Mouse (Mus musculus): ENCODE data around the gene Pigp. TPM values are rescaled to one million over a fixed set of nuclear protein-coding genes. Genes with fewer than 3 reads are reported as not detected.

Pigp gene
- polyA plus RNA-seq, 1 experiment from 2014 or later, result 125 TPM

Other genes starting within 250 kb of the Pigp start
- gene Hlcs, start 58.3 kb downstream of the Pigp start, polyA plus RNA-seq (2014; fragmentation: Nextera tagmentation; extraction: Ambion mirVana), result 6.8 and 8.2 TPM in 2 replicates
- gene Ripply3, start 43.4 kb downstream of the Pigp start, polyA plus RNA-seq (2014; fragmentation: Nextera tagmentation; extraction: Ambion mirVana), result 4.9 and 6.9 TPM in 2 replicates
- 270 and 324 TPM in 2 replicates for gene Ttc3, start 1.2 kb downstream of the Pigp start, polyA plus RNA-seq (2014; fragmentation: Nextera tagmentation; extraction: Ambion mirVana)
- 54.9 and 56.6 TPM in 2 replicates for gene Vps26c, start 155.0 kb upstream of the Pigp start, polyA plus RNA-seq (2014; fragmentation: Nextera tagmentation; extraction: Ambion mirVana)
- 11.2 and 12.1 TPM in 2 replicates for gene Dyrk1a, start 198.2 kb upstream of the Pigp start, polyA plus RNA-seq (2014; fragmentation: Nextera tagmentation; extraction: Ambion mirVana)